Mouse (Mus musculus): ENCODE data around the gene Zfp592. TPM values are rescaled to one million over a fixed set of nuclear protein-coding genes. Genes with fewer than 3 reads are reported as not detected.

The Zfp592 gene
- polyA plus RNA-seq, 1 experiment from 2014 or later: 15.7 TPM

DNA sequence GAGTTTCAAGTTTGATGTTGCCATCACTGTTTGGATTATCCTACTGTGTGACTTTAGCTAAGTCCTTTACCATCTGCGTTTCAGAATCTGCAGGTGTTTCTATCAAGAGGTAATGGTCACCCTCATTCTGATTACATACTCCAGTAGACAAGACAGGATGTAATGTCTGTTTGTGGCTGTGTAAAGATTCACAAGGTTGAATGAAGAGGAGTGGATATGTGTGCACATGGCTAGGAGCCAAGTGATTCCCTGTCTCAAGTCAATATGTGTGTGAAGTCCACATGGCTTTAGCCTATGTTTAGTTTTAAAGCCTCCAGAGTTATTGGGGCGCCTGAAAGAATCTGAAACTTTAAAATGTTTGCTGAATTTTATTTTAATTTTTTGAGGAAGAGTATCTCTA is 6.1 kb downstream of the Zfp592 start:
- 96% methylated on average over 2 of the region's 2 CpGs for WGBS
- no peak for DNase-seq (ENCODE audit: low spot score)
- Histone ChIP-seq H3K4me1 (peaks cover 15% of the 10 kb centered on the region), H3K4me3 (no peak overlapping the region), H3K9me3 (replicated peaks) (no peaks in the 10 kb centered on the region), H3K36me3 (peaks cover 5% of the 10 kb centered on the region; the same call in 1 of the 2 replicates), H3K27ac (no peak overlapping the region), H3K27me3 (ENCODE audit: low read depth, poor library complexity, severe bottlenecking) (no peaks in the 10 kb centered on the region)

DNA sequence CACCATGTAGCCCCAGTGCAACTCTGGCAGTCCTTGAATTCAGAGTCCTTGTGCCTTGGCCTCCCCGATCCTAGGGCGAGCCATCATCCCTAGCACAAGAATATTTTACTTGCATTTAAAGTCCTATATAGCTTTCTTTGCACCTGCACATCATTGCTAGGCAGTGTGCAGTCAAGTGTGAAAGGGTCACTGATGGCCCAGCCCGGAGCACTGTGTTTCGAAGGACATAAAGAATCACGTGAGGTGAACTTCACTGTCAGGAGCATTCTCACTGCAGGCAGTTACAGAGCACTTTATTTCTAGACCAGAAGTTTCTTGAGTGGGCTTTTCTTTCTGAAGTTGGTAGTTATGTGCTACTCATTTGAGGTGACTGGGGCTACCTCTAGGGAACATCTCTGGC is 8.4 kb downstream of the Zfp592 start:
- Histone ChIP-seq H3K9me3 (replicated peaks) (no peaks in the 10 kb centered on the region), H3K27ac (no peak overlapping the region), H3K4me1 (no peaks in the 10 kb centered on the region), H3K4me3 (no peak overlapping the region), H3K36me3 (no peaks in the 10 kb centered on the region; the same call in 1 of the 2 replicates), H3K27me3 (ENCODE audit: low read depth, poor library complexity, severe bottlenecking) (no peaks in the 10 kb centered on the region)
- no peak for DNase-seq (ENCODE audit: low spot score)
- 90% methylated on average over 5 of the region's 5 CpGs for WGBS

DNA sequence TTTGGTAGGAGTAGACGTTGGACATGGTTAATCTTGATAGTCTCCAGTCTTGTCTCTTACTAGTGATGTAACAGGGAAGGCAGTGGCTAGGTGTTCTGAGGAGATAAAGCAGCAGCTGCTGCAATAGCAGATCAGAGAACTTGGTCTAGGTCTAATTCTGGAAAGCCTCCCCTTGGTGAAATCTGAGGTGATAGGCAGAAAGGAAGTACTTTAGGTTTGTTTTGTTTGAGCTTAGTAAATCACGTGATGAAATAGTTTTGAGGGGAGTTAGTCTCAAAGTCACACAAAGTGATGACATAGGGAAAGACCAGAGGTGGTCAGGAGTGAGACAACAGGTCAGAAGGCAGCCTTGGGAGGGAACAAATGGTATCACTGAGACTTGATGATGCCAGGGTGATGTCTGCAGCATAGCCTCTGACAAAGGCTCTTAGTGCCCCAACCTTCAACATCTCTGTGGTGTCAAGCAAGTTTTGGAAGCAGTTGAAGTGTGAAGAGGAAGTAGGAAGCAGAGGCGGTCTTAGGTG is 11.1 kb downstream of the Zfp592 start:
- H3K27me3 ChIP-seq (ENCODE audit: low read depth, poor library complexity, severe bottlenecking): no peaks in the 10 kb centered on the region
- H3K4me3 ChIP-seq: no peak overlapping the region
- no peak overlapping the region for H3K27ac ChIP-seq
- no peaks in the 10 kb centered on the region for H3K9me3 ChIP-seq (replicated peaks)
- H3K36me3 ChIP-seq: peaks cover 10% of the 10 kb centered on the region
- 73% methylated on average over 3 of the region's 3 CpGs for WGBS
- H3K4me1 ChIP-seq: no peaks in the 10 kb centered on the region
- DNase-seq (ENCODE audit: low spot score): no peak

- Histone ChIP-seq H3K27me3 (ENCODE audit: low read depth, poor library complexity, severe bottlenecking) (no peaks in the 10 kb centered on the region), H3K9me3 (replicated peaks) (no peaks in the 10 kb centered on the region), H3K27ac (no peak overlapping the region), H3K4me1 (no peaks in the 10 kb centered on the region), H3K4me3 (no peak overlapping the region), H3K36me3 (peaks cover 24% of the 10 kb centered on the region)
- WGBS: 71% methylated on average over 1 of the region's 1 CpGs
- DNase-seq (ENCODE audit: low spot score): no peak
Observed at GRCm38 (mm10) chr7:81005969-81006368, 12.5 kb downstream of the Zfp592 start.

- WGBS: 90% methylated on average over 3 of the region's 3 CpGs
- H3K4me3 ChIP-seq: no peak overlapping the region
- H3K4me1 ChIP-seq: no peaks in the 10 kb centered on the region
- no peaks in the 10 kb centered on the region for H3K9me3 ChIP-seq (replicated peaks)
- H3K27ac ChIP-seq: no peak overlapping the region
- no peaks in the 10 kb centered on the region for H3K27me3 ChIP-seq (ENCODE audit: low read depth, poor library complexity, severe bottlenecking)
- H3K36me3 ChIP-seq: peaks cover 43% of the 10 kb centered on the region
- DNase-seq (ENCODE audit: low spot score): no peak
Observed at GRCm38 (mm10) chr7:81008285-81008684, 14.8 kb downstream of the Zfp592 start.

- no peaks in the 10 kb centered on the region for H3K9me3 ChIP-seq (replicated peaks)
- DNase-seq (ENCODE audit: low spot score): no peak
- no peaks in the 10 kb centered on the region for H3K27me3 ChIP-seq (ENCODE audit: low read depth, poor library complexity, severe bottlenecking)
- no peak overlapping the region for H3K4me3 ChIP-seq
- peaks cover 62% of the 10 kb centered on the region for H3K36me3 ChIP-seq
- 95% methylated on average over 3 of the region's 3 CpGs for WGBS
- H3K27ac ChIP-seq: no peak overlapping the region
- no peaks in the 10 kb centered on the region for H3K4me1 ChIP-seq
Observed at GRCm38 (mm10) chr7:81011576-81011975, 18.1 kb downstream of the Zfp592 start.

DNA sequence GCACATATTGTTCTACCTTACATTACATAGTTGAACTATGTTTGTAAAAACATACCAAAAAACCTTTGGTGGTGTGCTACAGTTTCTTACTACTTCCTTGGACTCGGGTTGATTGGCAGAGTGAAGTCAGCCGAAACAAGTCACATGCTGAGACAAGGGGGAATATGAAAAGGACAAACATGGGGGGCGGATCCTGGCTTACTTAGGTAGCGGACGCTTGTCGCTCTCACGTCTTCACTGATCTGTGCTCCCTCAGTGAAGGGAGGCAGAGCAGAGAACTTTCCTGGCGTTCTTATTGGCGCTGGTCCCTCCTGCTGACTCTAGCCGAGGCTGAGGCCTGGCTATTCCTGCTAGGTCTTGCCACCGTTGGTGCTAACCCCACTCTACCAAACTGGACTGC is 26.8 kb downstream of the Zfp592 start:
- no peak for DNase-seq (ENCODE audit: low spot score)
- Histone ChIP-seq H3K27me3 (ENCODE audit: low read depth, poor library complexity, severe bottlenecking) (no peaks in the 10 kb centered on the region), H3K36me3 (peaks cover 60% of the 10 kb centered on the region), H3K4me1 (no peaks in the 10 kb centered on the region), H3K9me3 (replicated peaks) (no peaks in the 10 kb centered on the region), H3K4me3 (no peak overlapping the region), H3K27ac (no peak overlapping the region)
- WGBS: 82% methylated on average over 11 of the region's 11 CpGs

DNA sequence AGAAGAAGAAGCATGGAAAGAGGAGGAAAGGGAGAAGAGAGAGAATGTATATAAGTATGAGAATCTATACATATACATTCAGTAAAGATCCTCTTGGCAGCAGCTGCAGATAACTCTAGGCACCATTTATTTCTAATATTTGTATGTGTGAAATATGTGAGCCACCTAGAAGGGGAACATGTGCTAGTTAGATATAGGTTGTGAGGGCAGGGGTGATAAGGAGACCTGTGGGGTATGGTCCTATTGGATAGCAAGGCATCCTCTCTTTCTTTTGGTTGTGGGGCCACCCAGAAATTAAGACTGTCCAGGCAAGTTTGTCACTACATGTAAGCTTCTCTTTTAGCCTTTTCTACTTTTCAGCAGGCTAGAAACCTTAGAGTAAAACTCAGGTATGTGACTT is 29.2 kb downstream of the Zfp592 start:
- Histone ChIP-seq H3K4me1 (no peaks in the 10 kb centered on the region), H3K27ac (no peak overlapping the region), H3K27me3 (ENCODE audit: low read depth, poor library complexity, severe bottlenecking) (no peaks in the 10 kb centered on the region), H3K36me3 (peaks cover 76% of the 10 kb centered on the region), H3K9me3 (replicated peaks) (no peaks in the 10 kb centered on the region), H3K4me3 (no peak overlapping the region)
- no peak for DNase-seq (ENCODE audit: low spot score)

DNA sequence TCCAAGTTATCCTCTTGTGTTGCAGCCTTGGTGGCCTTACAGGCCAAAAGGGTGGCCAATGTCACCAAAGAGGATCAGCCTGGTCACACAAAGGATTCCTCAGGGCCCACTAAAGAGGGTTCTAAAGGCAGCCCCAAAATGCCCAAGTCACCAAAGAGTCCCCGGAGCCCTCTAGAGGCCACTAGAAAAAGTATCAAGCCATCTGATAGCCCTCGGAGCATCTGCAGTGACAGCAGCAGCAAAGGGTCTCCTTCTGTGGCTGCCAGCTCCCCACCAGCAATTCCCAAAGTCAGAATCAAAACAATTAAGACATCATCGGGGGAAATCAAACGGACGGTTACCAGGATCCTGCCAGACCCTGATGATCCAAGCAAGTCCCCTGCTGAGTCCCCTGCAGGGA is 30.6 kb downstream of the Zfp592 start:
- Histone ChIP-seq H3K4me1 (no peaks in the 10 kb centered on the region), H3K27ac (no peak overlapping the region), H3K9me3 (replicated peaks) (no peaks in the 10 kb centered on the region), H3K4me3 (no peak overlapping the region), H3K27me3 (ENCODE audit: low read depth, poor library complexity, severe bottlenecking) (no peaks in the 10 kb centered on the region), H3K36me3 (peaks cover 84% of the 10 kb centered on the region)
- no peak for DNase-seq (ENCODE audit: low spot score)
- 80% methylated on average over 5 of the region's 5 CpGs for WGBS

- no peaks in the 10 kb centered on the region for H3K27me3 ChIP-seq (ENCODE audit: low read depth, poor library complexity, severe bottlenecking)
- peaks cover 89% of the 10 kb centered on the region for H3K36me3 ChIP-seq
- 94% methylated on average over 9 of the region's 9 CpGs for whole genome bisulfite sequencing
- no peak for DNase-seq (ENCODE audit: low spot score)
- H3K4me3 ChIP-seq: no peak overlapping the region
- H3K27ac ChIP-seq: no peak overlapping the region
- no peaks in the 10 kb centered on the region for H3K9me3 ChIP-seq (replicated peaks)
- no peaks in the 10 kb centered on the region for H3K4me1 ChIP-seq
Observed at GRCm38 (mm10) chr7:81024651-81025050, 31.2 kb downstream of the Zfp592 start.

DNA sequence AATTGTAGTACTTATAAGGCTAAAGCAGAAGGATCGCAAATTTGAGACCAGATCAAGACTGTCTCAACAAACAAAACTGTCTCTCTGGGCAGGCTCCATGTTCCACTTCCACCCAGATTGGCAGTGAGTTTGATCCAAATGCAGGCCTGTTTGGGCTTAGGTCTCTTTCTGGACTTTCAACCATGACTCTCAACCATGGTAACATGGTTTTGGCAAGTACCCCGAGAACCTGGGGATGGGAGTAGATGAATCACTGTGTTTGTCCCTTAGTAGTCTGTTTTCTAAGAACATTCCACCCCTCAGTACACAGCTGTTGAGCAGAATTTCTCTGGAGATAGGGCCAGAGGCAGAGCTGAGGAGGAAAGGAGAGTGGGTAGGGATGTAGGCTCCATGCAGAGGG is 32.3 kb downstream of the Zfp592 start:
- H3K27ac ChIP-seq: no peak overlapping the region
- no peaks in the 10 kb centered on the region for H3K9me3 ChIP-seq (replicated peaks)
- H3K4me1 ChIP-seq: no peaks in the 10 kb centered on the region
- peaks cover 91% of the 10 kb centered on the region for H3K36me3 ChIP-seq
- no peaks in the 10 kb centered on the region for H3K27me3 ChIP-seq (ENCODE audit: low read depth, poor library complexity, severe bottlenecking)
- 93% methylated on average over 2 of the region's 2 CpGs for WGBS
- H3K4me3 ChIP-seq: no peak overlapping the region
- no peak for DNase-seq (ENCODE audit: low spot score)

GRCm38 (mm10) chr7:81039711-81040110 is 46.2 kb downstream of the Zfp592 start:
- no peaks in the 10 kb centered on the region for H3K9me3 ChIP-seq (replicated peaks)
- no peaks in the 10 kb centered on the region for H3K27me3 ChIP-seq (ENCODE audit: low read depth, poor library complexity, severe bottlenecking)
- H3K36me3 ChIP-seq: peaks cover 90% of the 10 kb centered on the region
- no peak overlapping the region for H3K4me3 ChIP-seq
- no peaks in the 10 kb centered on the region; the same call in 1 of the 2 replicates for H3K4me1 ChIP-seq
- DNase-seq (ENCODE audit: low spot score): no peak
- H3K27ac ChIP-seq: no peak overlapping the region
- WGBS: 97% methylated on average over 2 of the region's 2 CpGs

- Histone ChIP-seq H3K36me3 (peaks cover 62% of the 10 kb centered on the region), H3K27me3 (ENCODE audit: low read depth, poor library complexity, severe bottlenecking) (no peaks in the 10 kb centered on the region), H3K4me3 (no peak overlapping the region), H3K9me3 (replicated peaks) (no peaks in the 10 kb centered on the region), H3K27ac (no peak overlapping the region), H3K4me1 (no peaks in the 10 kb centered on the region; the same call in 1 of the 2 replicates)
- DNase-seq (ENCODE audit: low spot score): no peak
- WGBS: 83% methylated on average over 5 of the region's 5 CpGs
Observed at GRCm38 (mm10) chr7:81043023-81043620, 49.6 kb downstream of the Zfp592 start.

GRCm38 (mm10) chr7:81047847-81048246 is 54.4 kb downstream of the Zfp592 start:
- no peak overlapping the region for H3K27ac ChIP-seq
- WGBS: 88% methylated on average over 3 of the region's 3 CpGs
- no peak for DNase-seq (ENCODE audit: low spot score)
- H3K4me1 ChIP-seq: no peaks in the 10 kb centered on the region
- H3K36me3 ChIP-seq: peaks cover 15% of the 10 kb centered on the region
- H3K27me3 ChIP-seq (ENCODE audit: low read depth, poor library complexity, severe bottlenecking): no peaks in the 10 kb centered on the region
- H3K9me3 ChIP-seq (replicated peaks): no peaks in the 10 kb centered on the region
- no peak overlapping the region for H3K4me3 ChIP-seq
